Mouse (Mus musculus): ENCODE data around the gene Lmntd2. TPM values are rescaled to one million over a fixed set of nuclear protein-coding genes. Genes with fewer than 3 reads are reported as not detected.

The Lmntd2 gene
- total RNA-seq, 2 experiments from 2014 or later: not detected

- DNase-seq: no peak
- Histone ChIP-seq H3K27ac (peak overlapping the region; percentile 88), H3K4me3 (peak overlapping the region; percentile 76)
- intact Hi-C loops (cut with DNase I): loop anchor here (5.0 kb wide), 1 partner anchor 102 kb away; no protein-coding TSS in a partner anchor
- TF ChIP-seq CTCF (IDR thresholded peaks at IDR 0.05): no peak
Observed at GRCm38 (mm10) chr7:141194409-141194808, 19.5 kb downstream of the Lmntd2 start.

GRCm38 (mm10) chr7:141193948-141194347, 19.9 kb downstream of the Lmntd2 start, which contains the start of the genes Hras and Lrrc56:
Gene Hras, minus strand, starts transcription at chr7:141194005.
Gene Lrrc56, plus strand, starts transcription at chr7:141194157.
- intact Hi-C loops (cut with DNase I): loop anchor here (5.0 kb wide), 1 partner anchor 102 kb away; no protein-coding TSS in a partner anchor
- peak within 1 kb of the TSS; percentile 96 for H3K27ac ChIP-seq
- H3K4me3 ChIP-seq: peak within 1 kb of the TSS; percentile 76
- DNase-seq: peak; percentile 99
- no peak for TF ChIP-seq CTCF (IDR thresholded peaks at IDR 0.05)

GRCm38 (mm10) chr7:141193348-141193856, 20.5 kb downstream of the Lmntd2 start:
- H3K4me3 ChIP-seq: peak overlapping the region; percentile 76
- peak; percentile 70 for DNase-seq
- intact Hi-C loops (cut with DNase I): loop anchor here (5.0 kb wide), 1 partner anchor 101 kb away; no protein-coding TSS in a partner anchor
- H3K27ac ChIP-seq: peak overlapping the region; percentile 96
- no peak for TF ChIP-seq CTCF (IDR thresholded peaks at IDR 0.05)

- TF ChIP-seq CTCF (IDR thresholded peaks at IDR 0.05): no peak
- Histone ChIP-seq H3K27ac (peak overlapping the region; percentile 96), H3K4me3 (peak overlapping the region; percentile 76)
- DNase-seq: peak; percentile 68
- intact Hi-C loops (cut with DNase I): loop anchor here (5.0 kb wide), 1 partner anchor 101 kb away; no protein-coding TSS in a partner anchor
Observed at GRCm38 (mm10) chr7:141192776-141193347, 21.0 kb downstream of the Lmntd2 start.

- DNase-seq: no peak
- intact Hi-C loops (cut with DNase I): loop anchor here (5.0 kb wide), 1 partner anchor 100 kb away; no protein-coding TSS in a partner anchor
- TF ChIP-seq CTCF (IDR thresholded peaks at IDR 0.05): no peak
- H3K27ac ChIP-seq: peak overlapping the region; percentile 96
- peak overlapping the region; percentile 76 for H3K4me3 ChIP-seq
Observed at GRCm38 (mm10) chr7:141191796-141192685, 21.8 kb downstream of the Lmntd2 start.

GRCm38 (mm10) chr7:141191036-141191435, 22.8 kb downstream of the Lmntd2 start:
- no peak for TF ChIP-seq CTCF (IDR thresholded peaks at IDR 0.05)
- Histone ChIP-seq H3K4me3 (peak overlapping the region; percentile 76), H3K27ac (peak overlapping the region; percentile 35; the same call in 1 of the 2 replicates)
- intact Hi-C loops (cut with DNase I): loop anchor here (5.0 kb wide), 1 partner anchor 99 kb away; no protein-coding TSS in a partner anchor
- peak; percentile 41 for DNase-seq

GRCm38 (mm10) chr7:141190220-141190619, 23.7 kb downstream of the Lmntd2 start:
- Histone ChIP-seq H3K4me3 (no peak overlapping the region), H3K27ac (no peak overlapping the region)
- DNase-seq: no peak
- intact Hi-C loops (cut with DNase I): loop anchor here (5.0 kb wide), 1 partner anchor 98 kb away; no protein-coding TSS in a partner anchor
- no peak for TF ChIP-seq CTCF (IDR thresholded peaks at IDR 0.05)

GRCm38 (mm10) chr7:141188733-141189132, 25.1 kb downstream of the Lmntd2 start:
- TF ChIP-seq CTCF (IDR thresholded peaks at IDR 0.05): no peak
- H3K4me3 ChIP-seq: no peak overlapping the region
- intact Hi-C loops (cut with DNase I): no loop called here
- no peak overlapping the region for H3K27ac ChIP-seq
- no peak for DNase-seq

GRCm38 (mm10) chr7:141188194-141188593, 25.7 kb downstream of the Lmntd2 start:
- TF ChIP-seq CTCF (IDR thresholded peaks at IDR 0.05): no peak
- H3K4me3 ChIP-seq: no peak overlapping the region
- DNase-seq: no peak
- H3K27ac ChIP-seq: no peak overlapping the region
- intact Hi-C loops (cut with DNase I): no loop called here

- DNase-seq: peak; percentile 90
- Histone ChIP-seq H3K27ac (no peak overlapping the region), H3K4me3 (no peak overlapping the region)
- peak; percentile 91 for TF ChIP-seq CTCF (IDR thresholded peaks at IDR 0.05)
- intact Hi-C loops (cut with DNase I): loop anchor here (1.0 to 5.0 kb wide), 2 partner anchors 84 to 104 kb away; no protein-coding TSS in a partner anchor
Observed at GRCm38 (mm10) chr7:141176173-141176572, 37.7 kb downstream of the Lmntd2 start.

GRCm38 (mm10) chr7:141175068-141175467, 38.8 kb downstream of the Lmntd2 start:
- no peak for TF ChIP-seq CTCF (IDR thresholded peaks at IDR 0.05)
- no peak for DNase-seq
- Histone ChIP-seq H3K27ac (no peak overlapping the region), H3K4me3 (no peak overlapping the region)
- intact Hi-C loops (cut with DNase I): loop anchor here (5.0 kb wide), 1 partner anchor 103 kb away; no protein-coding TSS in a partner anchor

- Histone ChIP-seq H3K27ac (peak overlapping the region; percentile 96), H3K4me3 (peak overlapping the region; percentile 91)
- DNase-seq: no peak
- no peak for TF ChIP-seq CTCF (IDR thresholded peaks at IDR 0.05)
- intact Hi-C loops (cut with DNase I): loop anchor here (2.0 to 5.0 kb wide), 3 partner anchors 51 to 331 kb away; partner anchors contain the start of genes Cox8b and Ptdss2
Observed at GRCm38 (mm10) chr7:141173323-141173850, 40.5 kb downstream of the Lmntd2 start.
